Mouse (Mus musculus): ENCODE data around the gene Crym. TPM values are rescaled to one million over a fixed set of nuclear protein-coding genes. Genes with fewer than 3 reads are reported as not detected.

The Crym gene
- polyA plus RNA-seq, 1 experiment from 2014 or later, result 1.4 TPM

GRCm38 (mm10) chr7:120163581-120164251 lies 38.2 kb downstream of the Crym start:
- DNase-seq (ENCODE audit: low spot score), result no peak

GRCm38 (mm10) chr7:120158121-120158613 lies 43.7 kb downstream of the Crym start:
- no peak for DNase-seq (ENCODE audit: low spot score)

GRCm38 (mm10) chr7:120157575-120158061 lies 44.3 kb downstream of the Crym start:
- DNase-seq (ENCODE audit: low spot score), result no peak

- DNase-seq (ENCODE audit: low spot score), result no peak
Observed at GRCm38 (mm10) chr7:120156841-120157409, 45.0 kb downstream of the Crym start.

GRCm38 (mm10) chr7:120150898-120151297 lies 51.0 kb downstream of the Crym start:
- no peak for DNase-seq (ENCODE audit: low spot score)

GRCm38 (mm10) chr7:120150257-120150656 lies 51.7 kb downstream of the Crym start:
- DNase-seq (ENCODE audit: low spot score), result no peak

GRCm38 (mm10) chr7:120145191-120145590 lies 56.7 kb downstream of the Crym start, which contains the start of gene Zp2:
TSS of gene Zp2 (minus strand) at chr7:120145291.
- DNase-seq (ENCODE audit: low spot score), result no peak

- no peak for DNase-seq (ENCODE audit: low spot score)
Observed at GRCm38 (mm10) chr7:120142743-120143142, 59.2 kb downstream of the Crym start.

Other genes with a start within 250 kb of the Crym start
- gene Dnah3, start 106.8 kb downstream of the Crym start, polyA plus RNA-seq (2015; fragmentation: Nextera tagmentation; extraction: Ambion mirVana), result 0.05 and 0.17 TPM in 2 replicates
- gene Tmem159, start 99.8 kb downstream of the Crym start, polyA plus RNA-seq (2015; fragmentation: Nextera tagmentation; extraction: Ambion mirVana), result 12.2 and 13.2 TPM in 2 replicates
- 0.46 and 0.61 TPM in 2 replicates for gene Zp2, start 56.8 kb downstream of the Crym start, polyA plus RNA-seq (2015; fragmentation: Nextera tagmentation; extraction: Ambion mirVana)
- gene Anks4b, start 28.3 kb downstream of the Crym start, polyA plus RNA-seq (2015; fragmentation: Nextera tagmentation; extraction: Ambion mirVana), result 0.04 and 0.09 TPM in 2 replicates
- not detected in 2 replicates for gene Abca14, start 1.9 kb upstream of the Crym start, polyA plus RNA-seq (2015; fragmentation: Nextera tagmentation; extraction: Ambion mirVana)
- gene Abca15, start 126.6 kb upstream of the Crym start, polyA plus RNA-seq (2015; fragmentation: Nextera tagmentation; extraction: Ambion mirVana), result 0.07 TPM in 1 of 2 replicates, not detected in the other
- not detected in 2 replicates for gene Abca16, start 207.5 kb upstream of the Crym start, polyA plus RNA-seq (2015; fragmentation: Nextera tagmentation; extraction: Ambion mirVana)

All from thymus, postnatal 0 days (tissue).